Mouse (Mus musculus) hindbrain, postnatal 0 days (tissue): ENCODE data around the gene Hapln2. TPM values are rescaled to one million over a fixed set of nuclear protein-coding genes. Genes with fewer than 3 reads are reported as not detected.

Experiments used
- ATAC-seq: fragments of 200-750 bp; cut with Nextera tagmentation; 2 replicates; pipeline ENCODE4 v1.8.0; 2017; ENCODE audit warnings: mild to moderate bottlenecking, moderate TSS enrichment, moderate library complexity
- DNase-seq: peaks from one replicate; pipeline ENCODE4 v3.0.0-alpha.2; 2015; ENCODE audit warnings: low spot score
- H3K27ac ChIP-seq: fragments of 300-500 bp; sonication (generic); 2 replicates; pipeline ENCODE4 v1.5.1; 2014; ENCODE audit warnings: mild to moderate bottlenecking
- H3K27me3 ChIP-seq: fragments of 300-500 bp; sonication (generic); 2 replicates; pipeline ENCODE4 v1.6.1; 2014; ENCODE audit warnings: low read length, mixed read lengths; ENCODE audit not compliant: insufficient read depth
- H3K36me3 ChIP-seq: fragments of 300-500 bp; sonication (generic); 2 replicates; pipeline ENCODE4 v1.6.1; 2014; ENCODE audit warnings: low read length, mixed read lengths; ENCODE audit not compliant: insufficient read depth
- H3K4me1 ChIP-seq: fragments of 300-500 bp; sonication (generic); 2 replicates; pipeline ENCODE4 v1.6.1; 2014; ENCODE audit warnings: antibody characterized with exemption, low read length, mixed read lengths; ENCODE audit not compliant: insufficient read depth
- H3K4me2 ChIP-seq: fragments of 300-500 bp; sonication (generic); 2 replicates; pipeline ENCODE4 v1.6.1; 2014; ENCODE audit warnings: low read depth, mild to moderate bottlenecking, low read length, moderate library complexity, mixed read lengths
- H3K4me3 ChIP-seq: fragments of 300-500 bp; sonication (generic); 2 replicates; pipeline ENCODE4 v1.5.1; 2014; ENCODE audit warnings: low read length
- H3K9ac ChIP-seq: fragments of 300-500 bp; sonication (generic); replicated peaks from 2 replicates; pipeline ENCODE4 v1.6.1; 2014; ENCODE audit warnings: mild to moderate bottlenecking, low read length, moderate library complexity, mixed read lengths
- H3K9me3 ChIP-seq: fragments of 300-500 bp; sonication (generic); 2 replicates; pipeline ENCODE4 v1.6.1; 2016; ENCODE audit warnings: low read length, mixed read lengths
- CTCF ChIP-seq: IDR thresholded peaks from 2 replicates; pipeline ENCODE4 v1.5.1; 2016; ENCODE audit warnings: antibody characterized with exemption, control low read depth, low read depth
- WGBS: fragments of 180-500 bp; shearing (Covaris S2); extraction: QIAGEN DNeasy Blood & Tissue Kit; methylation state at CpG from one replicate; pipeline ENCODE4 v1.1.7; 2014; 5-methylcytosine and 5-hydroxymethylcytosine counted together
- polyA plus RNA-seq: library from polyadenylated mRNA; unstranded; fragments of >200 nt; fragmentation: Nextera tagmentation; extraction: Ambion mirVana; gene quantifications from 2 replicates; pipeline ENCODE4 v1.2.1, GENCODE M21; 2015
- total RNA-seq: library from RNA; depleted of rRNA; stranded (reverse); fragments of >200 nt; gene quantifications from 2 replicates; pipeline ENCODE4 v1.2.3, GENCODE M21; 2014

Hapln2 gene
- total and polyA plus RNA-seq, 2 experiments from 2014 or later, result 0.47 to 1.5 TPM

GRCm38 (mm10) chr3:87998747-87999146 lies 28.6 kb downstream of the Hapln2 start:
- ATAC-seq (peak; percentile 66), DNase-seq (peak; percentile 86)
- no peaks in the 10 kb centered on the region; the same call in 1 of the 2 replicates for H3K36me3 ChIP-seq
- no peak for TF ChIP-seq CTCF
- H3K9ac ChIP-seq, result no peak overlapping the region; the same call in 1 of the 2 replicates
- peaks cover 27% of the 10 kb centered on the region for H3K4me1 ChIP-seq
- no peaks in the 10 kb centered on the region for H3K9me3 ChIP-seq
- H3K27me3 ChIP-seq, result peaks cover 42% of the 10 kb centered on the region
- peak overlapping the region; percentile 48 for H3K4me3 ChIP-seq
- WGBS, result 2% methylated on average over 7 of the region's 7 CpGs
- H3K27ac ChIP-seq, result peak overlapping the region; percentile 76; the same call in 1 of the 2 replicates
- peak overlapping the region; percentile 71 for H3K4me2 ChIP-seq

GRCm38 (mm10) chr3:87996971-87997614 lies 30.3 kb downstream of the Hapln2 start:
- no peak overlapping the region for H3K27ac ChIP-seq
- peak overlapping the region; percentile 71 for H3K4me2 ChIP-seq
- TF ChIP-seq CTCF, result no peak
- peaks cover 45% of the 10 kb centered on the region for H3K27me3 ChIP-seq
- peaks cover 20% of the 10 kb centered on the region for H3K4me1 ChIP-seq
- no peaks in the 10 kb centered on the region; the same call in 1 of the 2 replicates for H3K36me3 ChIP-seq
- ATAC-seq (no peak), DNase-seq (peak; percentile 54)
- no peaks in the 10 kb centered on the region for H3K9me3 ChIP-seq
- H3K9ac ChIP-seq, result peak overlapping the region; percentile 53
- 4% methylated on average over 47 of the region's 49 CpGs for WGBS
- H3K4me3 ChIP-seq, result peak overlapping the region; percentile 45

- Histone ChIP-seq H3K4me3 (peak overlapping the region; percentile 45), H3K9me3 (no peaks in the 10 kb centered on the region), H3K27me3 (peaks cover 45% of the 10 kb centered on the region), H3K36me3 (no peaks in the 10 kb centered on the region; the same call in 1 of the 2 replicates), H3K9ac (0 out of 2 replicates have a peak overlapping the region, but pooled peaks have one; percentile 53), H3K27ac (no peak overlapping the region), H3K4me2 (peak overlapping the region; percentile 71), H3K4me1 (peaks cover 13% of the 10 kb centered on the region)
- 4% methylated on average over 15 of the region's 15 CpGs for WGBS
- no peak for DNase-seq
- TF ChIP-seq CTCF, result no peak; the same call in 1 of the 2 replicates
- ATAC-seq, result no peak
These were observed 31.0 kb downstream of the Hapln2 start for GRCm38 (mm10) chr3:87996401-87996800.

GRCm38 (mm10) chr3:87995331-87995730 lies 32.1 kb downstream of the Hapln2 start:
- no peak for TF ChIP-seq CTCF
- Histone ChIP-seq H3K4me3 (no peak overlapping the region), H3K27ac (no peak overlapping the region), H3K4me2 (no peak overlapping the region), H3K36me3 (no peaks in the 10 kb centered on the region; the same call in 1 of the 2 replicates), H3K27me3 (peaks cover 41% of the 10 kb centered on the region), H3K4me1 (peaks cover 12% of the 10 kb centered on the region), H3K9ac (no peak overlapping the region), H3K9me3 (no peaks in the 10 kb centered on the region)
- WGBS, result 29% methylated on average over 11 of the region's 11 CpGs
- no peak for DNase-seq
- ATAC-seq, result no peak

- Histone ChIP-seq H3K4me1 (peaks cover 9% of the 10 kb centered on the region), H3K4me2 (no peak overlapping the region), H3K9me3 (no peaks in the 10 kb centered on the region), H3K9ac (no peak overlapping the region), H3K27ac (no peak overlapping the region), H3K27me3 (peaks cover 32% of the 10 kb centered on the region), H3K36me3 (no peaks in the 10 kb centered on the region; the same call in 1 of the 2 replicates), H3K4me3 (no peak overlapping the region)
- DNase-seq, result no peak
- ATAC-seq, result no peak
- 16% methylated on average over 5 of the region's 6 CpGs for WGBS
- TF ChIP-seq CTCF, result no peak
These were observed 33.9 kb downstream of the Hapln2 start for GRCm38 (mm10) chr3:87993436-87993835.

GRCm38 (mm10) chr3:87989935-87990334 lies 37.4 kb downstream of the Hapln2 start:
- H3K36me3 ChIP-seq, result no peaks in the 10 kb centered on the region; the same call in 1 of the 2 replicates
- H3K4me3 ChIP-seq, result no peak overlapping the region
- no peaks in the 10 kb centered on the region for H3K9me3 ChIP-seq
- H3K4me1 ChIP-seq, result peaks cover 5% of the 10 kb centered on the region; the same call in 1 of the 2 replicates
- H3K9ac ChIP-seq, result no peak overlapping the region
- TF ChIP-seq CTCF, result no peak
- DNase-seq (no peak), ATAC-seq (no peak)
- WGBS, result 48% methylated on average over 10 of the region's 10 CpGs
- H3K27me3 ChIP-seq, result peaks cover 14% of the 10 kb centered on the region
- H3K27ac ChIP-seq, result no peak overlapping the region
- no peak overlapping the region for H3K4me2 ChIP-seq

- Histone ChIP-seq H3K27me3 (no peaks in the 10 kb centered on the region), H3K4me2 (peak overlapping the region; percentile 60), H3K27ac (peak overlapping the region; percentile 65), H3K36me3 (no peaks in the 10 kb centered on the region), H3K4me3 (peak overlapping the region; percentile 30), H3K9me3 (no peaks in the 10 kb centered on the region), H3K4me1 (peaks cover 10% of the 10 kb centered on the region), H3K9ac (peak overlapping the region; percentile 39)
- peak; percentile 35; the same call in 1 of the 2 replicates for TF ChIP-seq CTCF
- peak; percentile 19 for ATAC-seq
- 8% methylated on average over 15 of the region's 15 CpGs for WGBS
- DNase-seq, result no peak
These were observed 39.3 kb downstream of the Hapln2 start for GRCm38 (mm10) chr3:87988068-87988467.
